ENCODE assay signal across 8 mouse cellular contexts in genomic region chr3:84438118-84438517, GRCm38 (mm10). TPM values are rescaled to one million over a fixed set of nuclear protein-coding genes. Genes with fewer than 3 reads are reported as not detected.
DNase-seq lines count a peak whose midpoint lies in the region; ATAC-seq and TF ChIP-seq lines count a peak whose summit lies in the region.

No protein-coding gene starts in this region.

- TF ChIP-seq EP300 in lung, postnatal 0 days (IDR thresholded peaks at IDR 0.05), result no peak
- TF ChIP-seq EP300 in liver, postnatal 0 days (IDR thresholded peaks at IDR 0.05; ENCODE audit: low read depth), result no peak

- no peak for TF ChIP-seq CTCF in lung, postnatal 0 days (IDR thresholded peaks at IDR 0.05)
- no peak for TF ChIP-seq CTCF in liver, postnatal 0 days (IDR thresholded peaks at IDR 0.05; ENCODE audit: low read depth)

- H3K9ac ChIP-seq in hindbrain, embryonic 14.5 days, result no peak overlapping the region
- H3K9ac ChIP-seq in lung, postnatal 0 days (replicated peaks; ENCODE audit: low read depth), result no peak overlapping the region
- no peak overlapping the region for H3K9ac ChIP-seq in liver, postnatal 0 days (replicated peaks)
- no peak overlapping the region for H3K9ac ChIP-seq in liver, embryonic 12.5 days

- H3K27me3 ChIP-seq in hindbrain, embryonic 14.5 days (ENCODE audit: control insufficient read depth, insufficient read depth, low read length), result no peaks in the 10 kb centered on the region
- H3K27me3 ChIP-seq in hindbrain, embryonic 10.5 days (ENCODE audit: insufficient read depth, poor library complexity, severe bottlenecking), result peaks cover 5% of the 10 kb centered on the region; the same call in 1 of the 2 replicates
- no peaks in the 10 kb centered on the region for H3K27me3 ChIP-seq in lung, postnatal 0 days (replicated peaks; ENCODE audit: insufficient read depth, low read length)
- no peaks in the 10 kb centered on the region for H3K27me3 ChIP-seq in liver, postnatal 0 days (ENCODE audit: insufficient read depth, low read length)
- peaks cover 82% of the 10 kb centered on the region for H3K27me3 ChIP-seq in liver, embryonic 12.5 days (replicated peaks)

- WGBS in hindbrain, embryonic 14.5 days, result 66% methylated on average over 11 of the region's 11 CpGs
- 73% methylated on average over 11 of the region's 11 CpGs for WGBS in hindbrain, embryonic 10.5 days
- WGBS in lung, postnatal 0 days, result 41% methylated on average over 11 of the region's 11 CpGs
- 74% methylated on average over 11 of the region's 11 CpGs for WGBS in liver, postnatal 0 days (ENCODE audit: insufficient replicate concordance)
- 64% methylated on average over 11 of the region's 11 CpGs for WGBS in liver, embryonic 12.5 days (ENCODE audit: insufficient replicate concordance)

- no peak overlapping the region for H3K4me2 ChIP-seq in hindbrain, embryonic 14.5 days (replicated peaks)
- H3K4me2 ChIP-seq in lung, postnatal 0 days (replicated peaks; ENCODE audit: low read depth, low read length), result no peak overlapping the region
- no peak overlapping the region for H3K4me2 ChIP-seq in liver, postnatal 0 days (ENCODE audit: low read depth, low read length)
- no peak overlapping the region for H3K4me2 ChIP-seq in liver, embryonic 12.5 days

- no peaks in the 10 kb centered on the region for H3K9me3 ChIP-seq in hindbrain, embryonic 14.5 days (ENCODE audit: control insufficient read depth, low read length)
- H3K9me3 ChIP-seq in hindbrain, embryonic 10.5 days, result no peaks in the 10 kb centered on the region
- H3K9me3 ChIP-seq in lung, postnatal 0 days (ENCODE audit: low read length), result no peaks in the 10 kb centered on the region
- H3K9me3 ChIP-seq in liver, postnatal 0 days (ENCODE audit: low read length), result no peaks in the 10 kb centered on the region
- no peaks in the 10 kb centered on the region for H3K9me3 ChIP-seq in liver, embryonic 12.5 days (replicated peaks)

- no peak overlapping the region for H3K27ac ChIP-seq in hindbrain, embryonic 14.5 days
- no peak overlapping the region for H3K27ac ChIP-seq in hindbrain, embryonic 10.5 days
- H3K27ac ChIP-seq in lung, postnatal 0 days (ENCODE audit: low read length), result no peak overlapping the region
- no peak overlapping the region for H3K27ac ChIP-seq in liver, postnatal 0 days (ENCODE audit: low read depth)
- no peak overlapping the region for H3K27ac ChIP-seq in liver, embryonic 12.5 days

- intact Hi-C loops in heart, postnatal 36 days (cut with DNase I), result no loop called here

- H3K4me3 ChIP-seq in hindbrain, embryonic 14.5 days (replicated peaks; ENCODE audit: low read length), result no peak overlapping the region
- H3K4me3 ChIP-seq in hindbrain, embryonic 10.5 days, result no peak overlapping the region
- no peak overlapping the region for H3K4me3 ChIP-seq in lung, postnatal 0 days (ENCODE audit: low read depth, low read length)
- H3K4me3 ChIP-seq in liver, postnatal 0 days (ENCODE audit: low read depth, low read length), result no peak overlapping the region
- no peak overlapping the region for H3K4me3 ChIP-seq in liver, embryonic 12.5 days

- ATAC-seq in hindbrain, embryonic 14.5 days (ENCODE audit: low FRiP score), result no peak
- ATAC-seq in lung, postnatal 0 days, result no peak; the same call in 1 of the 2 replicates
- ATAC-seq in liver, postnatal 0 days, result no peak
- no peak for ATAC-seq in liver, embryonic 12.5 days

- peaks cover 16% of the 10 kb centered on the region for H3K4me1 ChIP-seq in hindbrain, embryonic 14.5 days (replicated peaks; ENCODE audit: control insufficient read depth, insufficient read depth, low read length)
- H3K4me1 ChIP-seq in hindbrain, embryonic 10.5 days (replicated peaks), result peaks cover 34% of the 10 kb centered on the region
- H3K4me1 ChIP-seq in lung, postnatal 0 days (ENCODE audit: insufficient read depth, low read depth, low read length), result peaks cover 12% of the 10 kb centered on the region; the same call in 1 of the 2 replicates
- H3K4me1 ChIP-seq in liver, postnatal 0 days (ENCODE audit: insufficient read depth), result peaks cover 9% of the 10 kb centered on the region; the same call in 1 of the 2 replicates
- peaks cover 5% of the 10 kb centered on the region; the same call in 1 of the 2 replicates for H3K4me1 ChIP-seq in liver, embryonic 12.5 days

- peak; percentile 40 for DNase-seq in hindbrain, embryonic 14.5 days (ENCODE audit: low spot score)
- DNase-seq in hindbrain, embryonic 10.5 days (ENCODE audit: low spot score), result no peak
- peak; percentile 56 for DNase-seq in adrenal gland, postnatal 25 days
- peak; percentile 51 to 54 for DNase-seq in heart, postnatal 36 days
- peak; percentile 33 for DNase-seq in lung, postnatal 0 days (ENCODE audit: low spot score)
- DNase-seq in thymus, postnatal 36 days, result no peak
- no peak for DNase-seq in liver, postnatal 0 days

- H3K36me3 ChIP-seq in hindbrain, embryonic 14.5 days (replicated peaks; ENCODE audit: control insufficient read depth, insufficient read depth), result no peaks in the 10 kb centered on the region
- no peaks in the 10 kb centered on the region for H3K36me3 ChIP-seq in hindbrain, embryonic 10.5 days
- H3K36me3 ChIP-seq in lung, postnatal 0 days (ENCODE audit: insufficient read depth, low read length), result no peaks in the 10 kb centered on the region
- no peaks in the 10 kb centered on the region for H3K36me3 ChIP-seq in liver, postnatal 0 days (replicated peaks; ENCODE audit: insufficient read depth, low read length)
- H3K36me3 ChIP-seq in liver, embryonic 12.5 days, result peaks cover 10% of the 10 kb centered on the region

RNA-seq across cellular contexts. Expression of gene Fhdc1, which starts 42.1 kb away (rescaled TPM):
- polyA plus RNA-seq in hindbrain, embryonic 14.5 days (2014; fragmentation: Nextera tagmentation; extraction: Ambion mirVana), result 5.2 and 6.1 TPM in 2 replicates
- 3.8 and 5.8 TPM in 2 replicates for polyA plus RNA-seq in hindbrain, embryonic 10.5 days (2016; fragmentation: Nextera tagmentation; extraction: Ambion mirVana)
- total RNA-seq in adrenal gland, postnatal 25 days (2021), result 13.2 and 17.5 TPM in 2 replicates
- total RNA-seq in heart, postnatal 36 days (2021), result under 1 TPM; 0.58 to 0.87 TPM
- 15.5 and 16.7 TPM in 2 replicates for polyA plus RNA-seq in lung, postnatal 0 days (2015; fragmentation: Nextera tagmentation; extraction: Ambion mirVana)
- 16.8 and 19.1 TPM in 2 replicates for polyA plus RNA-seq in liver, postnatal 0 days (2015; fragmentation: Nextera tagmentation; extraction: Ambion mirVana)
- 26.5 and 31.5 TPM in 2 replicates for polyA plus RNA-seq in liver, embryonic 12.5 days (2016; fragmentation: Nextera tagmentation; extraction: Ambion mirVana)

Comparison
In these comparisons a context has a peak if more than half of its experiments do, and no peak if none do; other contexts are left out.
1. DNase-seq: peak in hindbrain, embryonic 14.5 days (single experiment), adrenal gland, postnatal 25 days (single experiment), heart, postnatal 36 days (2 of 2) and lung, postnatal 0 days (single experiment); none in hindbrain, embryonic 10.5 days (single experiment), thymus, postnatal 36 days (0 of 2) and liver, postnatal 0 days (single experiment).